Mouse (Mus musculus): Measurements from ENCODE around the gene Mfsd9. TPM values are rescaled to one million over a fixed set of nuclear protein-coding genes. Genes with fewer than 3 reads are reported as not detected.

The Mfsd9 gene
- polyA plus RNA-seq (2014; fragmentation: Nextera tagmentation; extraction: Ambion mirVana): 2.8 and 3.3 TPM in 2 replicates

GRCm38 (mm10) chr1:40790324-40791141 lies at the start of gene Mfsd9:
Gene Mfsd9, minus strand, starts transcription at chr1:40790687.
- Histone ChIP-seq H3K36me3 (ENCODE audit: control insufficient read depth, insufficient read depth, low read length) (no peaks in the 10 kb centered on the region), H3K4me2 (ENCODE audit: low read depth, low read length, severe bottlenecking) (peak within 1 kb of the TSS; percentile 74), H3K27ac (ENCODE audit: low read depth, low read length) (no peak within 1 kb of the TSS), H3K27me3 (ENCODE audit: control insufficient read depth, insufficient read depth, low read length) (no peaks in the 10 kb centered on the region), H3K9me3 (ENCODE audit: control insufficient read depth, low read length) (no peaks in the 10 kb centered on the region), H3K4me1 (replicated peaks; ENCODE audit: control insufficient read depth, insufficient read depth, low read length) (peaks cover 3% of the 10 kb centered on the region; the same call in 1 of the 2 replicates), H3K9ac (ENCODE audit: low read length) (peak within 1 kb of the TSS; percentile 59), H3K4me3 (ENCODE audit: low read depth, low read length) (peak within 1 kb of the TSS; percentile 54)
- ATAC-seq (replicated peaks; ENCODE audit: low FRiP score) (peak; percentile 90), DNase-seq (ENCODE audit: low spot score) (peak; percentile 97)
- WGBS: 5% methylated on average over 38 of the region's 38 CpGs

- no peak for DNase-seq (ENCODE audit: low spot score)
- 85% methylated on average over 4 of the region's 4 CpGs for WGBS
- no peaks in the 10 kb centered on the region for H3K27me3 ChIP-seq (ENCODE audit: control insufficient read depth, insufficient read depth, low read length)
- no peaks in the 10 kb centered on the region for H3K9me3 ChIP-seq (ENCODE audit: control insufficient read depth, low read length)
- no peak for ATAC-seq (replicated peaks; ENCODE audit: low FRiP score)
- H3K4me1 ChIP-seq (replicated peaks; ENCODE audit: control insufficient read depth, insufficient read depth, low read length): no peaks in the 10 kb centered on the region
- no peak overlapping the region for H3K9ac ChIP-seq (ENCODE audit: low read length)
- H3K27ac ChIP-seq (ENCODE audit: low read depth, low read length): no peak overlapping the region
- H3K36me3 ChIP-seq (ENCODE audit: control insufficient read depth, insufficient read depth, low read length): no peaks in the 10 kb centered on the region
- no peak overlapping the region for H3K4me2 ChIP-seq (ENCODE audit: low read depth, low read length, severe bottlenecking)
- H3K4me3 ChIP-seq (ENCODE audit: low read depth, low read length): no peak overlapping the region
Measured at GRCm38 (mm10) chr1:40835468-40835867, 45.0 kb upstream of the Mfsd9 start.

- Histone ChIP-seq H3K36me3 (ENCODE audit: control insufficient read depth, insufficient read depth, low read length) (no peaks in the 10 kb centered on the region), H3K9ac (ENCODE audit: low read length) (no peak overlapping the region), H3K27me3 (ENCODE audit: control insufficient read depth, insufficient read depth, low read length) (no peaks in the 10 kb centered on the region), H3K4me2 (ENCODE audit: low read depth, low read length, severe bottlenecking) (no peak overlapping the region), H3K27ac (ENCODE audit: low read depth, low read length) (no peak overlapping the region), H3K9me3 (ENCODE audit: control insufficient read depth, low read length) (no peaks in the 10 kb centered on the region), H3K4me1 (replicated peaks; ENCODE audit: control insufficient read depth, insufficient read depth, low read length) (no peaks in the 10 kb centered on the region), H3K4me3 (ENCODE audit: low read depth, low read length) (no peak overlapping the region)
- ATAC-seq (replicated peaks; ENCODE audit: low FRiP score) (no peak), DNase-seq (ENCODE audit: low spot score) (no peak)
- 85% methylated on average over 4 of the region's 4 CpGs for WGBS
Measured at GRCm38 (mm10) chr1:40830712-40831507, 40.4 kb upstream of the Mfsd9 start.

GRCm38 (mm10) chr1:40829213-40829914 lies 38.9 kb upstream of the Mfsd9 start:
- H3K27ac ChIP-seq (ENCODE audit: low read depth, low read length): no peak overlapping the region
- H3K9me3 ChIP-seq (ENCODE audit: control insufficient read depth, low read length): no peaks in the 10 kb centered on the region
- WGBS: 77% methylated on average over 10 of the region's 10 CpGs

GRCm38 (mm10) chr1:40825826-40826225 lies 35.3 kb upstream of the Mfsd9 start:
- H3K9me3 ChIP-seq (ENCODE audit: control insufficient read depth, low read length): no peaks in the 10 kb centered on the region
- no peak overlapping the region for H3K9ac ChIP-seq (ENCODE audit: low read length)
- H3K36me3 ChIP-seq (ENCODE audit: control insufficient read depth, insufficient read depth, low read length): no peaks in the 10 kb centered on the region
- no peak overlapping the region for H3K27ac ChIP-seq (ENCODE audit: low read depth, low read length)
- DNase-seq (ENCODE audit: low spot score): no peak
- H3K4me1 ChIP-seq (replicated peaks; ENCODE audit: control insufficient read depth, insufficient read depth, low read length): no peaks in the 10 kb centered on the region
- ATAC-seq (replicated peaks; ENCODE audit: low FRiP score): no peak
- H3K4me3 ChIP-seq (ENCODE audit: low read depth, low read length): no peak overlapping the region
- WGBS: 82% methylated on average over 7 of the region's 7 CpGs
- no peak overlapping the region for H3K4me2 ChIP-seq (ENCODE audit: low read depth, low read length, severe bottlenecking)
- no peaks in the 10 kb centered on the region for H3K27me3 ChIP-seq (ENCODE audit: control insufficient read depth, insufficient read depth, low read length)

More at GRCm38 (mm10) chr1:40829213-40829914, 38.9 kb upstream of the Mfsd9 start:
- Histone ChIP-seq H3K4me2 (ENCODE audit: low read depth, low read length, severe bottlenecking) (no peak overlapping the region), H3K4me1 (replicated peaks; ENCODE audit: control insufficient read depth, insufficient read depth, low read length) (no peaks in the 10 kb centered on the region), H3K9ac (ENCODE audit: low read length) (no peak overlapping the region), H3K4me3 (ENCODE audit: low read depth, low read length) (no peak overlapping the region), H3K36me3 (ENCODE audit: control insufficient read depth, insufficient read depth, low read length) (no peaks in the 10 kb centered on the region), H3K27me3 (ENCODE audit: control insufficient read depth, insufficient read depth, low read length) (no peaks in the 10 kb centered on the region)
- ATAC-seq (replicated peaks; ENCODE audit: low FRiP score) (no peak), DNase-seq (ENCODE audit: low spot score) (no peak)

GRCm38 (mm10) chr1:40824936-40825335 lies 34.4 kb upstream of the Mfsd9 start:
- Histone ChIP-seq H3K27me3 (ENCODE audit: control insufficient read depth, insufficient read depth, low read length) (no peaks in the 10 kb centered on the region), H3K4me1 (replicated peaks; ENCODE audit: control insufficient read depth, insufficient read depth, low read length) (no peaks in the 10 kb centered on the region), H3K36me3 (ENCODE audit: control insufficient read depth, insufficient read depth, low read length) (no peaks in the 10 kb centered on the region), H3K9ac (ENCODE audit: low read length) (no peak overlapping the region), H3K9me3 (ENCODE audit: control insufficient read depth, low read length) (no peaks in the 10 kb centered on the region), H3K27ac (ENCODE audit: low read depth, low read length) (no peak overlapping the region), H3K4me3 (ENCODE audit: low read depth, low read length) (no peak overlapping the region), H3K4me2 (ENCODE audit: low read depth, low read length, severe bottlenecking) (no peak overlapping the region)
- no peak for ATAC-seq (replicated peaks; ENCODE audit: low FRiP score)
- DNase-seq (ENCODE audit: low spot score): no peak
- WGBS: 72% methylated on average over 8 of the region's 8 CpGs

GRCm38 (mm10) chr1:40824517-40824916 lies 34.0 kb upstream of the Mfsd9 start:
- H3K9me3 ChIP-seq (ENCODE audit: control insufficient read depth, low read length): no peaks in the 10 kb centered on the region
- no peak for DNase-seq (ENCODE audit: low spot score)
- 78% methylated on average over 4 of the region's 4 CpGs for WGBS

GRCm38 (mm10) chr1:40815071-40815845 lies 24.8 kb upstream of the Mfsd9 start:
- no peak overlapping the region for H3K4me3 ChIP-seq (ENCODE audit: low read depth, low read length)
- H3K9me3 ChIP-seq (ENCODE audit: control insufficient read depth, low read length): no peaks in the 10 kb centered on the region
- no peaks in the 10 kb centered on the region for H3K4me1 ChIP-seq (replicated peaks; ENCODE audit: control insufficient read depth, insufficient read depth, low read length)
- H3K9ac ChIP-seq (ENCODE audit: low read length): no peak overlapping the region
- ATAC-seq (replicated peaks; ENCODE audit: low FRiP score) (no peak), DNase-seq (ENCODE audit: low spot score) (no peak)
- no peaks in the 10 kb centered on the region for H3K36me3 ChIP-seq (ENCODE audit: control insufficient read depth, insufficient read depth, low read length)
- no peaks in the 10 kb centered on the region for H3K27me3 ChIP-seq (ENCODE audit: control insufficient read depth, insufficient read depth, low read length)
- no peak overlapping the region for H3K27ac ChIP-seq (ENCODE audit: low read depth, low read length)
- no peak overlapping the region for H3K4me2 ChIP-seq (ENCODE audit: low read depth, low read length, severe bottlenecking)
- WGBS: 77% methylated on average over 16 of the region's 16 CpGs

More at GRCm38 (mm10) chr1:40824517-40824916, 34.0 kb upstream of the Mfsd9 start:
- Histone ChIP-seq H3K9ac (ENCODE audit: low read length) (no peak overlapping the region), H3K27ac (ENCODE audit: low read depth, low read length) (no peak overlapping the region), H3K4me1 (replicated peaks; ENCODE audit: control insufficient read depth, insufficient read depth, low read length) (no peaks in the 10 kb centered on the region), H3K27me3 (ENCODE audit: control insufficient read depth, insufficient read depth, low read length) (no peaks in the 10 kb centered on the region), H3K4me3 (ENCODE audit: low read depth, low read length) (no peak overlapping the region), H3K4me2 (ENCODE audit: low read depth, low read length, severe bottlenecking) (no peak overlapping the region), H3K36me3 (ENCODE audit: control insufficient read depth, insufficient read depth, low read length) (no peaks in the 10 kb centered on the region)
- no peak for ATAC-seq (replicated peaks; ENCODE audit: low FRiP score)
